Mouse (Mus musculus): ENCODE results near the gene Kdsr.

DNA sequence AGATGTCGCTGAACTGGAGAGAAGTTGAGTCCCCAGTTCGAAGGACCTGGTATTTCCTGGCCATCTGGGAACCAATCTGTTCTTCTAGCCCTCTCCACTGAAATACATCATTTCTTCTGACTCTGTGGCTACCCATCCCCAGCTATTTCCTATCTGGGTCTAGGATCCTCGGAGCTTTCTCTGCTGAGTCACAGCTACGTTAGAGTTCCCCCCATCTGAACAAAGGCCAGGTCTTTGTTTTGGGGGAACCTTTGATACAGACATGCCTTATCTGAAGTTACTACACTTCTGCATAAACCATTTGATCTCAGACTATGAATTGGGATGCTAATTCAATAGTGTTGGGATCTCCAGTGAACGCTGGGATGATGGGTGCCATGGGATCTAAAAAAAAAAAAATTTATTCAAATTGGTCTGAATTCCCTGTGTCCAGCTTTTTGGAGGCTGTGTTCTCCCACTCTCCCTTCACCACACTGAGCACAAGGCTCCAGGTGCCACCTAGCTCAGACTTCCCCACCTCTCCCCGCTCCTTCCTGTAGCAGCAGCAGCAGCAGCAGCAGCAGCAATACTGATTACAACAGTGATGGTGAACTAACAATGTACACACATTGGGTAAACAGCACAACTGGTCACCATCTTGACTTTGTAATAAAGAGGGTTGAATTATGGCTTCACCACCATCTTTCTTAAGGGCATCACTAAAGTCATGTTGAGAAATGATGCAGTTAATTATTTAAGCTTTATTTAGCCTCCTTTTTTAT is 10.8 kb downstream of the Kdsr start:
- no peak for TF ChIP-seq EP300 (IDR thresholded peaks at IDR 0.05; ENCODE audit: low read depth)
- TF ChIP-seq CTCF (IDR thresholded peaks at IDR 0.05; ENCODE audit: low read depth) = no peak
